Mouse (Mus musculus) neural tube, embryonic 12.5 days (tissue): Measurements from ENCODE around the gene Exoc3. TPM values are rescaled to one million over a fixed set of nuclear protein-coding genes. Genes with fewer than 3 reads are reported as not detected.
A peak's percentile ranks its signal among the peaks of the same experiment; 100 is the strongest.

Source experiments
- ATAC-seq: fragments of 200-750 bp; cut with Nextera tagmentation; 2 replicates; pipeline ENCODE4 v1.8.0; 2017; ENCODE audit warnings: low read depth, mild to moderate bottlenecking, moderate TSS enrichment, moderate library complexity; ENCODE audit not compliant: low FRiP score
- H3K27ac ChIP-seq: fragments of 300-500 bp; sonication (generic); 2 replicates; pipeline ENCODE4 v1.5.1; 2016
- H3K27me3 ChIP-seq: fragments of 300-500 bp; sonication (generic); replicated peaks from 2 replicates; pipeline ENCODE4 v1.6.1; 2016; ENCODE audit warnings: mild to moderate bottlenecking
- H3K36me3 ChIP-seq: fragments of 300-500 bp; sonication (generic); 2 replicates; pipeline ENCODE4 v1.6.1; 2016; ENCODE audit warnings: mild to moderate bottlenecking
- H3K4me1 ChIP-seq: fragments of 300-500 bp; sonication (generic); 2 replicates; pipeline ENCODE4 v1.6.1; 2016
- H3K4me2 ChIP-seq: fragments of 300-500 bp; sonication (generic); replicated peaks from 2 replicates; pipeline ENCODE4 v1.6.1; 2016; ENCODE audit warnings: mild to moderate bottlenecking
- H3K4me3 ChIP-seq: fragments of 300-500 bp; sonication (generic); 2 replicates; pipeline ENCODE4 v1.5.1; 2016
- H3K9ac ChIP-seq: fragments of 300-500 bp; sonication (generic); 2 replicates; pipeline ENCODE4 v1.6.1; 2016; ENCODE audit warnings: mild to moderate bottlenecking
- H3K9me3 ChIP-seq: fragments of 300-500 bp; sonication (generic); 2 replicates; pipeline ENCODE4 v1.6.1; 2016; ENCODE audit warnings: mild to moderate bottlenecking
- WGBS: fragments of 180-500 bp; shearing (Covaris S2); methylation state at CpG from one replicate; pipeline ENCODE4 v1.1.7; 2016; 5-methylcytosine and 5-hydroxymethylcytosine counted together
- polyA plus RNA-seq: library from polyadenylated mRNA; unstranded; fragments of >200 nt; fragmentation: Nextera tagmentation; extraction: Ambion mirVana; gene quantifications from 2 replicates; pipeline ENCODE4 v1.2.1, GENCODE M21; 2016

The Exoc3 gene
- 83.6 and 91.4 TPM in 2 replicates for polyA plus RNA-seq

GRCm38 (mm10) chr13:74208317-74208985, at the start of gene Exoc3:
Exoc3 (minus strand) TSS chr13:74208732.
- H3K4me3 ChIP-seq, result peak within 1 kb of the TSS; percentile 75
- H3K27ac ChIP-seq, result 0 out of 2 replicates have a peak within 1 kb of the TSS, but pooled peaks have one; percentile 34
- WGBS, result under 1% methylated on average over 39 of the region's 39 CpGs
- H3K4me1 ChIP-seq, result peaks cover 10% of the 10 kb centered on the region
- H3K27me3 ChIP-seq, result no peaks in the 10 kb centered on the region
- H3K4me2 ChIP-seq, result peak within 1 kb of the TSS; percentile 67
- H3K9me3 ChIP-seq, result no peaks in the 10 kb centered on the region
- H3K36me3 ChIP-seq, result peaks cover 19% of the 10 kb centered on the region
- ATAC-seq, result peak; percentile 99
- peak within 1 kb of the TSS; percentile 81 for H3K9ac ChIP-seq

- Histone ChIP-seq H3K4me3 (no peak overlapping the region), H3K4me1 (peaks cover 9% of the 10 kb centered on the region), H3K9me3 (no peaks in the 10 kb centered on the region), H3K27ac (no peak overlapping the region), H3K9ac (no peak overlapping the region), H3K27me3 (no peaks in the 10 kb centered on the region), H3K4me2 (no peak overlapping the region), H3K36me3 (no peaks in the 10 kb centered on the region)
- no peak for ATAC-seq
Measured at GRCm38 (mm10) chr13:74246494-74246893, 38.0 kb upstream of the Exoc3 start.

GRCm38 (mm10) chr13:74245899-74246231, 37.3 kb upstream of the Exoc3 start:
- peak; percentile 65 for ATAC-seq
- Histone ChIP-seq H3K27ac (no peak overlapping the region), H3K9ac (no peak overlapping the region), H3K4me3 (no peak overlapping the region), H3K27me3 (no peaks in the 10 kb centered on the region), H3K36me3 (no peaks in the 10 kb centered on the region), H3K4me1 (peaks cover 9% of the 10 kb centered on the region), H3K4me2 (peak overlapping the region; percentile 37), H3K9me3 (no peaks in the 10 kb centered on the region)
- WGBS, result 65% methylated on average over 4 of the region's 4 CpGs

- 30% methylated on average over 17 of the region's 17 CpGs for WGBS
- no peaks in the 10 kb centered on the region for H3K27me3 ChIP-seq
- no peak overlapping the region for H3K9ac ChIP-seq
Measured at GRCm38 (mm10) chr13:74245214-74245898, 36.8 kb upstream of the Exoc3 start.

GRCm38 (mm10) chr13:74237574-74237973, 29.0 kb upstream of the Exoc3 start:
- H3K36me3 ChIP-seq, result no peaks in the 10 kb centered on the region
- H3K4me3 ChIP-seq, result no peak overlapping the region
- H3K27ac ChIP-seq, result no peak overlapping the region
- ATAC-seq, result no peak
- no peaks in the 10 kb centered on the region for H3K4me1 ChIP-seq
- no peaks in the 10 kb centered on the region for H3K9me3 ChIP-seq
- no peak overlapping the region for H3K4me2 ChIP-seq
- WGBS, result 81% methylated on average over 7 of the region's 7 CpGs
- H3K9ac ChIP-seq, result no peak overlapping the region
- no peaks in the 10 kb centered on the region for H3K27me3 ChIP-seq

More at GRCm38 (mm10) chr13:74245214-74245898, 36.8 kb upstream of the Exoc3 start:
- Histone ChIP-seq H3K4me2 (peak overlapping the region; percentile 37), H3K4me1 (peaks cover 9% of the 10 kb centered on the region), H3K27ac (no peak overlapping the region), H3K9me3 (no peaks in the 10 kb centered on the region), H3K36me3 (no peaks in the 10 kb centered on the region), H3K4me3 (no peak overlapping the region)
- peak; percentile 96 for ATAC-seq

- Histone ChIP-seq H3K4me3 (no peak overlapping the region), H3K4me1 (no peaks in the 10 kb centered on the region), H3K36me3 (no peaks in the 10 kb centered on the region), H3K9me3 (no peaks in the 10 kb centered on the region), H3K4me2 (no peak overlapping the region), H3K27me3 (no peaks in the 10 kb centered on the region), H3K9ac (no peak overlapping the region), H3K27ac (no peak overlapping the region)
- ATAC-seq, result no peak
- WGBS, result 61% methylated on average over 1 of the region's 1 CpGs
Measured at GRCm38 (mm10) chr13:74220659-74221058, 12.1 kb upstream of the Exoc3 start.

GRCm38 (mm10) chr13:74218441-74218840, 9.9 kb upstream of the Exoc3 start:
- no peak for ATAC-seq
- Histone ChIP-seq H3K27me3 (no peaks in the 10 kb centered on the region), H3K4me3 (no peak overlapping the region), H3K36me3 (no peaks in the 10 kb centered on the region), H3K9me3 (no peaks in the 10 kb centered on the region), H3K27ac (no peak overlapping the region), H3K4me1 (no peaks in the 10 kb centered on the region), H3K9ac (no peak overlapping the region), H3K4me2 (no peak overlapping the region)
- WGBS, result 79% methylated on average over 3 of the region's 3 CpGs

- H3K4me2 ChIP-seq, result peak overlapping the region; percentile 67
- H3K9ac ChIP-seq, result peak overlapping the region; percentile 81
- 0 out of 2 replicates have a peak overlapping the region, but pooled peaks have one; percentile 34 for H3K27ac ChIP-seq
- H3K27me3 ChIP-seq, result no peaks in the 10 kb centered on the region
- H3K9me3 ChIP-seq, result no peaks in the 10 kb centered on the region
- peaks cover 14% of the 10 kb centered on the region for H3K36me3 ChIP-seq
- peaks cover 10% of the 10 kb centered on the region for H3K4me1 ChIP-seq
- H3K4me3 ChIP-seq, result peak overlapping the region; percentile 75
- 21% methylated on average over 12 of the region's 12 CpGs for WGBS
- peak; percentile 70 for ATAC-seq
Measured at GRCm38 (mm10) chr13:74208986-74209345, 434 bp upstream of the Exoc3 start.

GRCm38 (mm10) chr13:74196451-74196850, 12.1 kb downstream of the Exoc3 start:
- 85% methylated on average over 3 of the region's 3 CpGs for WGBS
- Histone ChIP-seq H3K4me1 (no peaks in the 10 kb centered on the region), H3K27me3 (no peaks in the 10 kb centered on the region), H3K36me3 (peaks cover 43% of the 10 kb centered on the region), H3K9ac (no peak overlapping the region), H3K4me3 (no peak overlapping the region), H3K4me2 (no peak overlapping the region), H3K27ac (no peak overlapping the region), H3K9me3 (no peaks in the 10 kb centered on the region)
- no peak for ATAC-seq

- no peaks in the 10 kb centered on the region for H3K9me3 ChIP-seq
- H3K27me3 ChIP-seq, result no peaks in the 10 kb centered on the region
- no peaks in the 10 kb centered on the region for H3K4me1 ChIP-seq
- no peak overlapping the region for H3K4me3 ChIP-seq
- WGBS, result 89% methylated on average over 6 of the region's 6 CpGs
- no peak overlapping the region for H3K4me2 ChIP-seq
- no peak overlapping the region for H3K27ac ChIP-seq
- no peak for ATAC-seq
- H3K9ac ChIP-seq, result no peak overlapping the region
- peaks cover 56% of the 10 kb centered on the region for H3K36me3 ChIP-seq
Measured at GRCm38 (mm10) chr13:74192613-74193012, 15.9 kb downstream of the Exoc3 start.

- Histone ChIP-seq H3K9ac (no peak overlapping the region), H3K27me3 (no peaks in the 10 kb centered on the region), H3K4me1 (no peaks in the 10 kb centered on the region), H3K27ac (no peak overlapping the region), H3K36me3 (peaks cover 53% of the 10 kb centered on the region), H3K4me2 (no peak overlapping the region), H3K9me3 (no peaks in the 10 kb centered on the region), H3K4me3 (no peak overlapping the region)
- WGBS, result 89% methylated on average over 5 of the region's 5 CpGs
- ATAC-seq, result no peak
Measured at GRCm38 (mm10) chr13:74183011-74183695, 25.4 kb downstream of the Exoc3 start.

- no peak overlapping the region for H3K27ac ChIP-seq
- H3K36me3 ChIP-seq, result peaks cover 56% of the 10 kb centered on the region
- no peak for ATAC-seq
- no peak overlapping the region for H3K9ac ChIP-seq
- H3K4me1 ChIP-seq, result 0 out of 2 replicates have a peak, but pooled peaks cover 2% of the 10 kb centered on the region
- H3K27me3 ChIP-seq, result no peaks in the 10 kb centered on the region
- H3K4me3 ChIP-seq, result no peak overlapping the region
- H3K9me3 ChIP-seq, result no peaks in the 10 kb centered on the region
- 94% methylated on average over 5 of the region's 5 CpGs for WGBS
- H3K4me2 ChIP-seq, result no peak overlapping the region
Measured at GRCm38 (mm10) chr13:74172036-74172435, 36.5 kb downstream of the Exoc3 start.
